ENCODE assay signal across 8 mouse cellular contexts in genomic region chr10:42308687-42308987, GRCm38 (mm10). TPM values are rescaled to one million over a fixed set of nuclear protein-coding genes. Genes with fewer than 3 reads are reported as not detected.
DNase-seq lines count a peak whose midpoint lies in the region; ATAC-seq and TF ChIP-seq lines count a peak whose summit lies in the region.

No protein-coding gene starts in this region.

- peak overlapping the region; percentile 45 for H3K4me2 ChIP-seq in intestine, embryonic 14.5 days (ENCODE audit: low read length)
- H3K4me2 ChIP-seq in midbrain, postnatal 0 days (ENCODE audit: low read depth, low read length, poor library complexity, severe bottlenecking) = peak overlapping the region; percentile 51

- peak overlapping the region; percentile 40; the same call in 1 of the 2 replicates for H3K27ac ChIP-seq in forebrain, embryonic 10.5 days
- no peak overlapping the region for H3K27ac ChIP-seq in intestine, embryonic 14.5 days (ENCODE audit: low read depth)
- no peak overlapping the region for H3K27ac ChIP-seq in midbrain, postnatal 0 days (ENCODE audit: low read depth, low read length)

- no peak for ATAC-seq in intestine, embryonic 14.5 days (replicated peaks; ENCODE audit: low FRiP score, low TSS enrichment, low read depth)
- ATAC-seq in midbrain, postnatal 0 days (ENCODE audit: low FRiP score) = no peak

- peak; percentile 18 for DNase-seq in kidney, postnatal 14 days
- no peak for DNase-seq in kidney, adult 11 months
- no peak for DNase-seq in forebrain, embryonic 10.5 days (ENCODE audit: extremely low spot score, low spot score)
- DNase-seq in intestine, embryonic 14.5 days (ENCODE audit: low spot score) = no peak
- no peak for DNase-seq in midbrain, postnatal 0 days (ENCODE audit: low spot score)
- DNase-seq in embryo, embryonic 10 days (ENCODE audit: low spot score) = no peak
- no peak for DNase-seq in layer of hippocampus, adult 11-12 months (ENCODE audit: low spot score)
- DNase-seq in urinary bladder, postnatal 4 days (ENCODE audit: low spot score in 2 of 2) = no peak

- H3K27me3 ChIP-seq in forebrain, embryonic 10.5 days (ENCODE audit: poor library complexity, severe bottlenecking) = peaks cover 30% of the 10 kb centered on the region
- no peaks in the 10 kb centered on the region for H3K27me3 ChIP-seq in intestine, embryonic 14.5 days (replicated peaks; ENCODE audit: control insufficient read depth, insufficient read depth, low read length)
- H3K27me3 ChIP-seq in midbrain, postnatal 0 days (ENCODE audit: insufficient read depth, low read length) = no peaks in the 10 kb centered on the region

- H3K9ac ChIP-seq in intestine, embryonic 14.5 days (ENCODE audit: low read length) = no peak overlapping the region
- H3K9ac ChIP-seq in midbrain, postnatal 0 days (replicated peaks; ENCODE audit: low read length, poor library complexity, severe bottlenecking) = peak overlapping the region; percentile 19; the same call in 1 of the 2 replicates

- peak overlapping the region; percentile 38 for H3K4me3 ChIP-seq in forebrain, embryonic 10.5 days
- no peak overlapping the region for H3K4me3 ChIP-seq in intestine, embryonic 14.5 days (ENCODE audit: low read depth, low read length)
- H3K4me3 ChIP-seq in midbrain, postnatal 0 days (ENCODE audit: low read depth, low read length) = peak overlapping the region; percentile 27

- 33% methylated on average over 8 of the region's 8 CpGs for WGBS in forebrain, embryonic 10.5 days
- whole genome bisulfite sequencing in intestine, embryonic 14.5 days = 33% methylated on average over 8 of the region's 8 CpGs
- WGBS in midbrain, postnatal 0 days = 32% methylated on average over 8 of the region's 8 CpGs

- no peak for TF ChIP-seq CTCF in midbrain, postnatal 0 days (IDR thresholded peaks at IDR 0.05)

- peaks cover 13% of the 10 kb centered on the region for H3K4me1 ChIP-seq in forebrain, embryonic 10.5 days
- H3K4me1 ChIP-seq in intestine, embryonic 14.5 days (replicated peaks; ENCODE audit: control insufficient read depth, insufficient read depth, low read length) = no peaks in the 10 kb centered on the region
- H3K4me1 ChIP-seq in midbrain, postnatal 0 days (ENCODE audit: insufficient read depth, low read length) = no peaks in the 10 kb centered on the region

- H3K9me3 ChIP-seq in forebrain, embryonic 10.5 days = no peaks in the 10 kb centered on the region
- no peaks in the 10 kb centered on the region for H3K9me3 ChIP-seq in intestine, embryonic 14.5 days (ENCODE audit: control insufficient read depth, low read length)
- no peaks in the 10 kb centered on the region for H3K9me3 ChIP-seq in midbrain, postnatal 0 days (ENCODE audit: low read length)

- no peaks in the 10 kb centered on the region for H3K36me3 ChIP-seq in forebrain, embryonic 10.5 days (replicated peaks)
- H3K36me3 ChIP-seq in intestine, embryonic 14.5 days (ENCODE audit: control insufficient read depth, insufficient read depth, low read length) = no peaks in the 10 kb centered on the region
- H3K36me3 ChIP-seq in midbrain, postnatal 0 days (ENCODE audit: insufficient read depth, low read length) = no peaks in the 10 kb centered on the region

RNA-seq across cellular contexts. Expression of gene Foxo3, which starts 32.1 kb away (rescaled TPM):
- polyA plus RNA-seq in forebrain, embryonic 10.5 days (2016; fragmentation: Nextera tagmentation; extraction: Ambion mirVana) = 2.1 and 2.3 TPM in 2 replicates
- polyA plus RNA-seq in intestine, embryonic 14.5 days (2014; fragmentation: Nextera tagmentation; extraction: Ambion mirVana) = 9.5 and 9.9 TPM in 2 replicates
- 37.7 and 42.9 TPM in 2 replicates for total RNA-seq in midbrain, postnatal 0 days (2014; rRNA removed)
- polyA plus RNA-seq in midbrain, postnatal 0 days (2015; fragmentation: Nextera tagmentation; extraction: Ambion mirVana) = 6.5 and 6.6 TPM in 2 replicates
